8 mouse cellular contexts compared by ENCODE assay signal in the genomic region with DNA sequence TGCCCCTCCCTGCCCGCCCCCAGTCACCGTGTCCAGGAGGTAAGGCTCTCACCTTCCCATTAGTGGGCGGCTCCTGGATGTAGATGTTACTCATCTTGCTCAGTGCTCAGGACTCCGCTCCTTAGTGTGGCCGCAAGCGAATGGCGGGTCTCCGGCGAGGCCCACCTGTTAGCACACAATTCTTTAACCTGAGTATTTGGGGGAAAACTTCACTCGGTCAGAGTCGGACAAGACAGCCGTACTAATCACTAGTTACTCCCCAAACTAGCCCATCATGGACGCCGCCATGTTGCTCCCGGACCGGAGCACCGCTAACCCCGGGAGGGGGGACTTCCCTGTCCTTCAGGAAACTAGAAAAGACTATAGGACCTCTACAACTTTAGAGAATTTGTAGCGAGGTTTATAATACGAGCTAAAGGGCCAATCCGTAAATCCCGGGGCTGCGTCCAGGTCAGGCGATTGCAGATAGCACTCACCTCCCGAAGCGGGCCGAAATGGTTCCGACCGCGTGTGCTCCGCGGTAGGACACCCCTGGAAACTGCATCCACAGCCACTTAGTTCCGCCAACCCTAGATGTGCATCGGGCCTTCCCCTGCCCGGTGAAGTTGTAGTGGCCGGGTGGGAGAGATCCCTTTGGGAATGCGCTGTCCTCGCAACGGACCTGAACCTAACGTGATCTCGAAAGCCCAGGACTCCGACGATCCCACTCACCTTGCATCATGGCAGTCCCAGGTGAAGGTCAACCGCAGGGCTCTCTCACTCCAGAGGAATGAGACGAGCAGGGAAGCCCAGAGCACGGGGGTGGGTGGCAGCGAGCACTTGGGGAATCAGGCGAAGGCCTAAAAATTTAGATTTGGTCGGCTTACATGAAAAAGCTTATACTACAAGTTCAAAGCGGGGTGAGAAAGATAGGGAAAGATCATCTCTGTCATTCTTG. TPM values are rescaled to one million over a fixed set of nuclear protein-coding genes. Genes with fewer than 3 reads are reported as not detected.
DNase-seq lines count a peak whose midpoint lies in the region; ATAC-seq and TF ChIP-seq lines count a peak whose summit lies in the region.

A gene (minus strand): TSS at position 508 of the 937 bp plus-strand sequence.

- peak within 1 kb of the TSS; percentile 88 for H3K4me3 ChIP-seq in E14TG2a.4 (replicated peaks; ENCODE audit: low read length)
- H3K4me3 ChIP-seq in forebrain, embryonic 13.5 days: peak within 1 kb of the TSS; percentile 77
- H3K4me3 ChIP-seq in liver, postnatal 0 days (ENCODE audit: low read depth, low read length): peak within 1 kb of the TSS; percentile 86
- H3K4me3 ChIP-seq in neural tube, embryonic 14.5 days (ENCODE audit: low read depth, low read length): peak within 1 kb of the TSS; percentile 73

- TF ChIP-seq EP300 in liver, postnatal 0 days (IDR thresholded peaks at IDR 0.05; ENCODE audit: low read depth): peak; percentile 65; the same call in 1 of the 2 replicates

- no peak for TF ChIP-seq CTCF in E14TG2a.4 (conservative IDR thresholded peaks at IDR 0.05; ENCODE audit: low read length)
- no peak for TF ChIP-seq CTCF in liver, postnatal 0 days (IDR thresholded peaks at IDR 0.05; ENCODE audit: low read depth)

- no peaks in the 10 kb centered on the region for H3K9me3 ChIP-seq in E14TG2a.4 (ENCODE audit: low read length)
- no peaks in the 10 kb centered on the region for H3K9me3 ChIP-seq in forebrain, embryonic 13.5 days (replicated peaks)
- no peaks in the 10 kb centered on the region for H3K9me3 ChIP-seq in liver, postnatal 0 days (ENCODE audit: low read length)
- H3K9me3 ChIP-seq in neural tube, embryonic 14.5 days (ENCODE audit: control insufficient read depth, low read length): no peaks in the 10 kb centered on the region

- intact Hi-C loops in heart, postnatal 10 days (cut with DNase I): loop anchor here (5.0 kb wide), 1 partner anchor 405 kb away; no protein-coding TSS in a partner anchor

- peak within 1 kb of the TSS; percentile 89 for H3K9ac ChIP-seq in forebrain, embryonic 13.5 days
- H3K9ac ChIP-seq in liver, postnatal 0 days (replicated peaks): peak within 1 kb of the TSS; percentile 85
- peak within 1 kb of the TSS; percentile 83 for H3K9ac ChIP-seq in neural tube, embryonic 14.5 days (replicated peaks; ENCODE audit: low read depth, low read length)

- ATAC-seq in forebrain, embryonic 13.5 days: peak; percentile 99
- peak; percentile 96 for ATAC-seq in liver, postnatal 0 days
- ATAC-seq in neural tube, embryonic 14.5 days (ENCODE audit: low read depth): peak; percentile 97

- peak within 1 kb of the TSS; percentile 75 for H3K27ac ChIP-seq in forebrain, embryonic 13.5 days
- H3K27ac ChIP-seq in liver, postnatal 0 days (ENCODE audit: low read depth): peak within 1 kb of the TSS; percentile 83
- H3K27ac ChIP-seq in neural tube, embryonic 14.5 days (ENCODE audit: low read depth, low read length): peak within 1 kb of the TSS; percentile 76

- peak within 1 kb of the TSS; percentile 73 for H3K4me2 ChIP-seq in forebrain, embryonic 13.5 days
- peak within 1 kb of the TSS; percentile 78 for H3K4me2 ChIP-seq in liver, postnatal 0 days (ENCODE audit: low read depth, low read length)
- H3K4me2 ChIP-seq in neural tube, embryonic 14.5 days (ENCODE audit: low read depth, low read length): peak within 1 kb of the TSS; percentile 69

- H3K4me1 ChIP-seq in E14TG2a.4 (replicated peaks; ENCODE audit: low read depth, low read length): peaks cover 17% of the 10 kb centered on the region
- peaks cover 27% of the 10 kb centered on the region for H3K4me1 ChIP-seq in forebrain, embryonic 13.5 days
- H3K4me1 ChIP-seq in liver, postnatal 0 days (ENCODE audit: insufficient read depth): peaks cover 16% of the 10 kb centered on the region
- H3K4me1 ChIP-seq in neural tube, embryonic 14.5 days (ENCODE audit: control insufficient read depth, insufficient read depth, low read length): peaks cover 17% of the 10 kb centered on the region

- WGBS in forebrain, embryonic 13.5 days: under 1% methylated on average over 50 of the region's 50 CpGs
- under 1% methylated on average over 50 of the region's 50 CpGs for WGBS in large intestine, adult 2 months
- WGBS in liver, postnatal 0 days (ENCODE audit: insufficient replicate concordance): under 1% methylated on average over 50 of the region's 50 CpGs
- WGBS in neural tube, embryonic 14.5 days: under 1% methylated on average over 50 of the region's 50 CpGs

- peaks cover 17% of the 10 kb centered on the region; the same call in 1 of the 2 replicates for H3K36me3 ChIP-seq in E14TG2a.4 (ENCODE audit: insufficient read depth, low read length)
- H3K36me3 ChIP-seq in forebrain, embryonic 13.5 days (ENCODE audit: poor library complexity, severe bottlenecking): 0 out of 2 replicates have a peak, but pooled peaks cover under 1% of the 10 kb centered on the region
- 0 out of 2 replicates have a peak, but pooled peaks cover 3% of the 10 kb centered on the region for H3K36me3 ChIP-seq in liver, postnatal 0 days (replicated peaks; ENCODE audit: insufficient read depth, low read length)
- no peaks in the 10 kb centered on the region for H3K36me3 ChIP-seq in neural tube, embryonic 14.5 days (ENCODE audit: control insufficient read depth, insufficient read depth, low read length)

- no peaks in the 10 kb centered on the region for H3K27me3 ChIP-seq in E14TG2a.4 (ENCODE audit: insufficient read depth, low read length)
- H3K27me3 ChIP-seq in forebrain, embryonic 13.5 days: no peaks in the 10 kb centered on the region
- no peaks in the 10 kb centered on the region for H3K27me3 ChIP-seq in liver, postnatal 0 days (ENCODE audit: insufficient read depth, low read length)
- no peaks in the 10 kb centered on the region for H3K27me3 ChIP-seq in neural tube, embryonic 14.5 days (ENCODE audit: control insufficient read depth, insufficient read depth, low read length)

- DNase-seq in c-Kit-positive CD71-positive TER-119-positive erythroid progenitor cells, embryonic 14.5 days (ENCODE audit: low spot score): peak; percentile 90
- DNase-seq in heart, postnatal 10 days: peak; percentile 89
- DNase-seq in large intestine, adult 2 months (ENCODE audit: low read depth, low spot score): peak; percentile 70
- peak; percentile 86 for DNase-seq in liver, postnatal 0 days
- peak; percentile 83 for DNase-seq in testis, postnatal 10 days (ENCODE audit: low spot score)

RNA-seq across cellular contexts. Expression of the gene that starts here (rescaled TPM):
- 32.7 and 35.0 TPM in 2 replicates for polyA plus RNA-seq in forebrain, embryonic 13.5 days (2015; fragmentation: Nextera tagmentation; extraction: Ambion mirVana)
- total RNA-seq in heart, postnatal 10 days (2021): 10 to 100 TPM; 17.6 to 19.0 TPM
- 3.0 TPM in 2 replicates for polyA plus RNA-seq in large intestine, adult 2 months (2012; rRNA removed)
- polyA plus RNA-seq in liver, postnatal 0 days (2015; fragmentation: Nextera tagmentation; extraction: Ambion mirVana): 6.6 and 7.8 TPM in 2 replicates
- 25.0 and 26.4 TPM in 2 replicates for polyA plus RNA-seq in neural tube, embryonic 14.5 days (2014; fragmentation: Nextera tagmentation; extraction: Ambion mirVana)

Comparison
In these comparisons a context has a peak if more than half of its experiments do, and no peak if none do; other contexts are left out.
1. Peak in every context shown above with its lines: DNase-seq, ATAC-seq, H3K4me3 ChIP-seq and H3K27ac ChIP-seq.